Mouse (Mus musculus): ENCODE results near the gene 9030025P20Rik.
"Not testable (repeated sequence)": the region's sequence is repeated elsewhere in the genome, so short reads cannot be mapped to it uniquely, and the experiment has no call there.

Gene 9030025P20Rik

DNA sequence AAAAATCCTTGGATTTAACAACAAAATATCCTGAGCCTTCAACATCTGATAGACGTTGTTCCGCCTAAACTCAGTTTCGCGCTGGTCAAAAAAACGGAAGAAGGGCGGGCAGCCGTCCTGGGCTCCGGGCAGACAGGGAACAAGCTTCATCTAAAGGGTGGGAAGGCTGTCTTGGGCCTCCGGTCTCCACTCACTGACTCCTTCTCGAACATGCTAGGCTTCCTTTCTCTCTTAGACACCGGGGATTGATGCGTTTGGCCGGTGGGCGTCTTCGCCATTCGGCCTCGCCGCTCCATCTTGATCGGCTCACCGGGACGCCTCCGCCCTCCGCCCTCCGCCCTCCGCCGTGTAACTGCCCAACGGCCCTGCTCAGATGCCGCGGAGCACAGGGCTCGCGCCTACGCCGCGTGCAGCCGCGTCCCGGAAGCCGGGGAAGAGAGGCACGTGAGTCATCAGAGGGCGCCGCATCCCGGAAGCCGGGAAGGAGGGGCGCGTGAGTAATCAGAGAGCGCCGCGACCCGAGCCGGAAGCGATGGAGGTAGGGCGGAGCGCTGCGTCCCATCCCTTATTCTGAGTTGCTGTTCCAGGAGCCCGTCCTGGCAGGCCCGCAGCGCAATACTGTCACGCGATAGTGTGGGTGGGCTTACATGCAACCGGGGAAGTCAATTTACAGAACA lies at the start of gene 9030025P20Rik, which contains the start of gene Gm3417:
TSS of gene 9030025P20Rik (plus strand) at position 107 of the 677 bp plus-strand sequence.
TSS of gene Gm3417 (minus strand) at position 429 of the 677 bp plus-strand sequence.
- DNase-seq: not testable (repeated sequence)

DNA sequence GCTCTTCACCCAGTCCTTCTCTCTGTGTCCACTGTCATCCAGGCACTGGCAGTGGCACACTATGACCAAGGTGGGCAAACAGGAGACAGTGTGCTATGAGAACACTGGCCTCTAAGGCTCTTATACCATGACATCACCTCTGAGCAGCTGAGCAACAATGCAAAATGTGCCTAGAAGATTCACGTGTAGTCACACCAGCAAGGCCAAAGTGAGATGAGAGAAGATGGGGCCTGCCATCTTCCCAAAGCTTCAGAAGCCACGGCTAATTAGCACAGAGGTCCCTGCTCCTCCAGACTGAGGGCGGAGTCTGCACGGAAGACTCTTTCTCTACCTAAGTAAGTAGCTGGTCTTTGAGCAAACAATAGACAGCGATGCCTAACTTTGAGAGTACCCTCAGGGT lies 49.6 kb upstream of the 9030025P20Rik start:
- no peak for DNase-seq

DNA sequence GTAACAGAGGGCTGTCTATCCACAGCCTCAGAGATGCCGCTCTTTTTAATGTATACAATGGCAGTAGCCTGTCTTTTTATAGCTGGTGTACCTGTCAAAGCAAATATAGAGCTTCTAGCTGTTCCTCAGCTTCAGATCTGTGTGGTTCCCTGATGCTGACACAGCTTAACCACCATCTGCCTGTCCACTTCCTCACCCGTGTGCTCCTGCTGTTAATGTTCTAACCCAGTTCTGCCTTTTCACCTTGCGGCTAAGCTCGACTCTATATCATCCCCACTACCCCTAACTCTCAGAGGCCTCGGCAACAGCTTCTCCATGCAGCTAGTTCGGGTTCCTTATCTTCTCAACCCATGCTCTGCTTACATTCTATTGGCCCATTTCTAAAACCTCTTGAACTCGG lies 47.6 kb upstream of the 9030025P20Rik start:
- no peak for DNase-seq

DNA sequence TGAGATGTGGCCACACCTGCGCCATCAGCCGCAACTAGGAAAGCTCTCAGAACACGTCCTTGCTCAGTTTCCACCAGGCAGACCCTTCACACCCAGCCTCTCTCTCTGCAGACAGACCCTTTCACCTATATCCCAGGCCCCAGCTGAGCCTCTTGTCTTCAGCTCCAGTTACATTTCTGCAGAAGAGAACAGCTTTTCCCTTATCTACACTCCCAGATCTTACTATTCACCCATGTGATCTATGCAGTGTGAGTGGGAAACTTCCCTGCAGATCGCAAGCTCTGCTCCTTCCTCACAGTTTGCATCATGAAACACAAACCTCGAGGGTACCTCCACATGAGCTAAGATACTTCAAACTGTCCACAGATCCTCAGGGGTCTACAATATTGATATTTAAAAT lies 46.8 kb upstream of the 9030025P20Rik start:
- DNase-seq: no peak

DNA sequence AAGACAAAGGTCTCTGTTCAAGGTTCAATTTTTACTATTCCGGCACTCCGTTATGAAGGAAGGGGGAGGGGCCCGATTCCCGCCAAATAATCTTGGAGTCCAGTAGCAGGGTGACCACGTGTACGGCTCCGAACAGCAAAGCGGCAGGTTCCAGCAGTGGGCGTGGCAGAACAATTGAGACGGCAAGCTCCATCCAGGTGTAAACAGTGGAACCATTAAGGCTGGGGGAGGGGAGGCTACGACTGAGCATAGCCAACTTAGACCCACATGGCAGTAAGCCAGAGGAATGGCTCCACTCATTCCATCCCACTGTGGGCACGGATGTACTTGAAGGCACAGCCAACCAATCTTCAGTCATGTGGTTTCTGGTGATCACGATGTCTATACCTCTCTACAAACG lies 43.0 kb upstream of the 9030025P20Rik start:
- DNase-seq: not testable (repeated sequence)

DNA sequence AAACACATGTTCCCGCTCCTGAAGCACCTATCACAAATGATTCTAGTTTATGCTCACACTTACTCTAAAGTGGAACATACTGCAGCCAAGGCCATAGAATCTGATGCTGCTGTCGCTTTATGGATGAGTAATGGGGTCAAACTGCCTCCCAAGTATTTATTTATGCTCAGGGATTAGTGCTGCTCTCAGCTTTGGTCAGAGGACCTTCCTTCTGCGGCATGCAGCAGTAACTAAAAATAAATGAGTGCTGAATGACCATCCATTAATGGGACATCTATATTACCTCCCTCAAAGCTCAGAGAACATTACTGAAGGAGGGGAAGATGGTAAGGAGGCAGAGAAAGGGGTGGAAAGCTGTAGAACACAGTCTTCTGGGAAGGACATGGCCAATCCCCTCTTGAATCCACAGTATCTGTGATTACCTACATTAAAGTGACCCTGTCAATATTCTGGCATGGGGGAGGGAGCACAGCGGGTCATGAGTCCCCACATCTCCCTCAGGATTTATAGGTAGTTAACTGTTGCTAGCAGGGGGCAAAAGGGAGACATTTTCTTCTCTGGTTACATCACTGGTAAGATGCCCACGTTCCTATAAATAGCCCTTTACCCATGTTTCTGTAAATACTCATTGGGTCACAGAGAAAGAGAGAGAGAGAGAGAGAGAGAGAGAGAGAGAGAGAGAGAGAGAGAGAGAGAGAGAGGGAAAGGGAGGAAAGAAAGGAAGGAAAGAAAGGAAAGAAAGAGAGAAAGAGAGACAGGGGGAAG lies 42.2 kb upstream of the 9030025P20Rik start:
- no peak for DNase-seq

DNA sequence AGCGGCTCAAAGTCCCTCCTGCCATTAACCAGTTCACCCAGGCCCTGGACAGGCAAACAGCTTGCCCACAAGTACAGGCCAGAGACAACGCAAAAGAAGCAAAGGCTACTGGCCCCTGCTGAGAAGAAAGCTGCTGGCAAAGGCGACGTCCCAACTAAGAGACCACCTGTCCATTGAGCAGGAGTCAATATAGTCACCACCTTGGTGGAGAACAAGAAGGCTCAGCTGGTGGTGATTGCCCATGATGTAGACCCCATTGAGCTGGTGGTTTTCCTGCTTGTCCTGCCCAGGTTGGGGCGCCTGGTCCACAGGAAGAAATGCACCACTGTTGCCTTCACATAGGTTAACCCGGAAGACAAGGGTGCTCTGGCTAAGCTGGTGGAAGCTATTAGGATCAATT lies 36.1 kb upstream of the 9030025P20Rik start:
- DNase-seq: peak; percentile 42

DNA sequence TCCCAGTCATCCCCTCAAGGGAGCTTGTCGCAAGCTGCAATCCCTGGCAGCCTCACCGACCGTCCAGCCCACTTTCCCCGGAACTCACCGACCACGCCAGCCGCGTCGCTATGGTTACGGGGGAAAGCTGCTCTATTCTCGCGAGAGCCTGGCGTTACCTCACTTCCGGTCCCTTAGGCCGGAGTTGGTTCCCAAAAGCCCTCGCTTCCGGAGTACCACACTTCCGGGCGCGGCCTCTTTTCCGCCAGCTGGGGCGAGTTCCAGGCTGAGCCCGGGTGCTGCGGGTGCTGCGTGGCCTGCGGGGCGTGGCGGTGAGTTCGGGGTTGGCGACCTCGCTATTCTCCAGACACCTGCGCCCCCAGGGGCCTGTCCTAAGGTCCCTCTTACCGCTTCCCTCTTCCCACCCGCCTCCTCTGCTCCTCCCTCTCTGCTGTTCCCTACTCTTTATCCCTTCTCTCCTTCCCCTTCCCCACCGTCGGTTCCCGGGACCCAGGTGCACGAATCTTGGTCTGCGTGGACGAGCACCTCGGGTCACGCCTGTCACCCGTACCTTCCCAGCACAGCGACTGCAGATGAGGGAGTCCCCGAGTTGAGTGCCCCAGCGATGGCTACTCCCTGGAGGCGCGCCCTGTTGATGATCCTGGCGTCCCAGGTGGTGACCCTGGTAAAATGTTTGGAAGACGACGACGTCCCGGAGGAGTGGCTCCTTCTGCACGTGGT lies 35.1 kb upstream of the 9030025P20Rik start, which contains the start of the genes Wdr27 and 1600012H06Rik:
TSS of gene Wdr27 (minus strand) at position 150 of the 720 bp plus-strand sequence.
TSS of gene 1600012H06Rik (plus strand) at position 176 of the 720 bp plus-strand sequence.
- DNase-seq: peak; percentile 97

DNA sequence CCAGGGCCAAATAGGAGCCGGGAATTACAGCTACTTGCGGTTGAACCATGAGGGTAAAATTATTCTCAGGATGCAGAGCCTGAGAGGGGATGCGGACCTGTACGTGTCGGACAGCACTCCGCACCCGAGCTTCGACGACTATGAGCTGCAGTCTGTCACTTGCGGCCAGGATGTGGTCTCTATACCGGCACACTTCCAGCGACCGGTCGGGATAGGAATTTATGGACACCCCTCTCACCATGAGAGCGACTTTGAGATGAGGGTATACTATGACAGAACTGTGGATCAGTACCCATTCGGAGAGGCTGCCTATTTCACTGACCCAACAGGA lies 34.6 kb upstream of the 9030025P20Rik start:
- no peak for DNase-seq

DNA sequence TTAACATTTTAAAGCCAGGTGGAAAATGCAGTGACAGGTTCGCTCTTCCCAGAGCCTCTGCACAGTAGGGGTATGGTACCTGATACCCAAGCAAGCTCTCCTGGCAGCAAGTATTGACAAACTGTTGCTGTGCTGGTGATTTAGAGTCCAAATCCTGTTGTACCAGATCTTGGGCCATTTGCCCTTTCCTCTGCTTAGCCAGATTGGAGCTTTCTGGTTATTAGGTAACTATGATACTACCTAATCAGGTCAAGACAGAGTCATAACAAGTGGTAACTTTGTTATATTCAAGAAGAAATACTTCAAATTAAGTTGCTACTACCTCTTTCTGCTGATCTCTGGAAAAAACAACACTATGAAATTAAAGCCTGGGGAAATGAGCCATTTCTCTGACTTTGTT lies 33.7 kb upstream of the 9030025P20Rik start:
- no peak for DNase-seq

DNA sequence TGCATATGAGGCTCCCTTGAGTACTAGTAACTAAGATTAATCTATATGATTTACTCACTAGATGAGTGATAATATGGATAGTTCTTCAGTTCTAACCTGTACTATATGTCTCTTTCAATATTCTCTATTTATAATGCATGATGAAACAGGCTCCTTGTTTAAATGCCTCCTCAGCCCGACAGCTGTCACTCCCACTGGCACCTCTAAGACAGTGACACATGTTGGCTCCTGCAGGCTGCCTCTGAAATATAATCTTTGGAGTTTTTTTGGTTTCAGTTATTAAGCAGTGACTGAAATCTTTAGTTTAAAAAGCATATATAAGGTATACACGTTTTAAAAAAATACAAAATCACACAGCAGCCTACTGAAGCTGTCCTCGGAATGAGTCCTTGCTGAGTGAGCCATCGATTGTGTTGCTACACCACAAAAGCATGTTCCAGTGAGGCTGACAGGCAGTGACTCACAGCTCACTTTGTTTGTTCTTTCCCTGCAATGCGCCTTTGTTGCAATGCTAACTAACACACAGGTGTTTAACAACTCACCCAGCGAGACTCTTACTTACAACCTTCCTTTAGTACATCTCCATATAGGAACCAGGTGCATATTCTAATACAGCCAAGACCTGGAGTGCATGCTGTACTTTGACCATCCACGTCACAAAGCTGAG lies 29.0 kb upstream of the 9030025P20Rik start:
- DNase-seq: no peak

DNA sequence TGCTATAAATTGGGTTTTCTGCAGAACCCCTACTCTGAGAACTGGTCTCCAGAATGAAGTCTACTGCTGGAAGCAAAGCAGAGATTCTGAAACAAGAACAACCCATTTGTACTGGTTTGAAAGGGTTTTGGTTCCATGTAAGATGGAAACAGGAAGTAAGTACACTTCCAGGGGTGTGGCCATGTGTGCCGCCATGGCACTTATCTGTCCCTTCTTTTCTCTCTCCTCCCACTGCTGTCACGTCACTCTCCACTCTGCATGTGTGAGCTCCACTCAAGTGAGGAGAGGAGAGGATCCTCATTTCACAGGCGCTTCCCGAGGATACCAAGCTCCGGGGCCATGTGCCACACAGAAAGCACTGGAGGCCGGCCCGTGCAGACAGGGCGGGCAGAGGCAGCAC lies 24.8 kb upstream of the 9030025P20Rik start:
- no peak for DNase-seq

DNA sequence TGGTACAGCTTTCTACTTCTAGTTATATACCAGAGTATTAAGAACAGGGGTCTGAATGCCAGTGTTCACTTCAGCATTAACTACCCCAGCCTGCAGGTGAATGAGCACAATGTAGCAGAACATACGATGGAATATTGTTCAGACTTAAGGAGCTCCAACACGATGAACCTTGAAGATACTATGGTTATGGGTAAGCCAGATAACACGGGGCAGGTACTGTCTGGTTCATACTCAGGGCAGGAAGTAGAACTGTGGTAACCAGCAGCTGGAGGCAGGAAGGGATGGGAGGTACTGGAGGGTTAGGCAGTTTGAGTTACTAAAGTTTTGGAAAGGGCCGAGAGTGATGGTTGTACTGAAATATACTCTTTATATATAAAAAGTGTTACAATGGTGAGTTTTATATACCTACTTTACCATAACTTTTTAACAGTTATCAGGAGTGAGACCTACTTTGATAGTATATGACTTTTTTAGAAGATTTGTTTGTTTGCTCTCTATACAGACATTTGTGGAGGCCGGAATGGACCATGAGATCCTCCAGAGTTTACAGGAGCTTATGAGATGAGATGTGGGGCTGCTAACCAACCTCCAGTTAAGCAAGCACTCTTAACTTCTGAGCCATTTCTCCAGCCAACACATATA lies 19.5 kb upstream of the 9030025P20Rik start:
- DNase-seq: no peak

DNA sequence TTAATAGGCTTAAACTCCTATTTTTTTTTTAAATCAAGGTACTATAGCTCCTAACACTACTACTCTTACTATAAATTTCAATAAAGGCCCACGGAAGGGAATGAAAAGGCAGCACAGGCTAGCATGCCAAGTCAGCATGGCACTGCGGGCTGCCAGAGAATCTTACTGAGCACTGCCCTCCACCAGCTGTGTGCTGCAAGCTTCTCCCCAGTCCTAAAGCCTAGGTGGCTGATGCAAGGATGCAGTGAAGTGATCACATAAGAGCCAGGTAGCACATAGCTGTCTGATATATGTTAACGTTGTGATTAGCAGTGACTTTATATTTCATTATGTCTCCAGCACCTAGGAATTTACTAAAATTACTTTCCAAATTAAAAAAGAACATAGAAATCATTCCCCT lies 18.3 kb upstream of the 9030025P20Rik start:
- DNase-seq: no peak

DNA sequence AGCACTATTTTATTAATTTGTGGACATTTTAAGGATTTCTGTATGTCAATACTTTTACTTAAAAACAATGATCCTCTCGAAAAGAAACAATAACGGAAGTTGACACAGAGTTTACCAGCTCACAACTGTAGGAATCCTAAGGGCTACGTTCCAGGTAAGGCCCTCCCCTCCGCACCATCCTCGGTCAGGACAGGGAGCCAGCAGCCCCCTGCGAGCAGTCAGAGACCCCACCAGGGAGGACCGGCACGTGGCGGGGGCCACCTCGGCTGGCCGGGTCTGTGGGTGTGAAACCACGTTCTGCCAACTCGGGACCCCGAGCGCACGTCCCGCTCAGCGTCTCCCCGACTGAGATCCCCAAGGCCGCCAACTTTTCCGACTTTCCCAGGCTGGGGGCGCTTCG lies 17.7 kb upstream of the 9030025P20Rik start:
- peak; percentile 63 for DNase-seq

DNA sequence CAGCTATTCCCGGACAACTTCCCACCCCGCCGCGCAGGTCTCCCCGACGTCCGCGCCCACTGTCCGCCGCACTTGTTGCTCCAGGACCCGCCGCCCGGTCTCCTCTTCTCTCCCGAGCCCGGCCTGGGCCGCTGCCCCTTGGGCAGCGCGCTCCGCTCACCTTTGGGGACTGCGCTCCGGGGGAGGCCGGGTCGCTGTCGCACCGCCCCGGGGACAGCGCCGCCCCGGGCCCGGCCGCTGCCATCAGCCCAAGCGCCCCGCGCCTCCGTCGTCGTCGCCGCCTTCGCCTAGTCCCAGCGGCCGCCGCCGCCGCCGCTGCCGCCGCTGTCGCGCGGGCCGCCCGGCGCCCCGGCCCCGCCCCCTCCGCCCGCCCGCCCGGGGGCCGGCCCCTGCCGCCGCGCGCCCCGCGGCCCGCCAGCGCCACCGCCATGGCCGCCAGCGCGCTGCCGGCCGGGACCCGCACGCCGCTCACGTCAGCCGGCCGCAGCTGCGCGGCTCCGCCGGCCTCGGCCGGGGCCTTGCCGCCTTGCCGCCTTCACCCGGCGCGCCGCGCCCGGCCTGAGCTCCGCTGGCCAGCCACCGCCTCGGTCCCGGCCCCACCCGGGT lies 17.2 kb upstream of the 9030025P20Rik start, which contains the start of gene Phf10:
TSS of gene Phf10 (minus strand) at position 323 of the 606 bp plus-strand sequence.
- peak; percentile 55 for DNase-seq

DNA sequence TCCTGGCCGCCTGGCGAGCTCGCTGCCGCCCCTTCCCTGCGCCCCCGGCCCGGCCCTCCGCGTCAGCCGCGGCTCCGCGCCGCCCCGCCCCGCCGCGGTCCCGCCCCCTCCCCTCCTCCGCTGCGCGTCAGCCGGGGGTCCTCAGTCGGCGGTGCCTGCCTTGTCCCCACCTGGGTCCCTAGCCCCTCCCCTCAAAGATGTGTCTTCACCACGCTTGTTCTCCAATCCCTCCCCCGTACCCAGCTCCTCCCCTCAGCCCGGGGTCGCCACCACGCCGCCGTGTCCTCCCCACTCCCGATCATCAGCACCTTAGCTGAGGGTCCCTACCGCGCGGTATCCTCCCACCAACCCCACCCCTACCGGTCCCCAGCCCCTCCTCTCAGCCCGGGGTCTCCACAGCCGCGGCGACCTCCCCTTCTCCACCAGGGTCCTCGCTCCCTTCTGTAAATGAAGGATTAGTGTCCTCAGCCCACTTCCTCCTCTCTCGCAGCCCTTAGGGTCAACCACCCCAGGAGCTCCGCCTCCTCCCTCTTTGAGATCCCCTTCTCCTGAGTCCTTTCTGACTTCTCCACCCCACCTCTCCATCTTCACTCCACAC lies 16.6 kb upstream of the 9030025P20Rik start:
- DNase-seq: not testable (repeated sequence)

DNA sequence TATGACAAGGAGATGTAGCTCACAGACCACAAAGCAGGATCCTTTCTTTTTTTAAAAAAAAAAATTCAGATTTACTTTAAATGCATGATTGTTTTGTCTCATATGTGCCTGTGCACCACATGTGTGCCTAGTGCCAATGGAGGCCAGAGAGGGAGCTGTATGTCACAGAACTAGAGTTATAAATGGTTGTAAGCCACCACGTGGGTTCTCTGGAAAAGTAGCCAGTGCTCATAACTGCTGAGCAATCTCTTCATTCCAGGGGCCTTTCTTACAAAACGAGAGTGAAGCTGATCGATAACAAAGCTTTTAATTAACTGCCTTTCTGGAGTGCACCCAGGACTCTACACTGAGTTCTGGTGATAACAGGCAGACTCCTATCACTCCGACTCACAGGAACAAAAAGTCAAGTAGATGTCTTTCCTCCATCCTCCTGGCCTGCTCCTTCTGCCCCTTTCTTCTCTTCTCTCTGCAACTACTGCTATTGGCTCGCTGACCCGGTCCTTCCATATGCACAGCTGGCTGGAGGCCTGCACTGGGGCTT lies 9.8 kb upstream of the 9030025P20Rik start:
- not testable (repeated sequence) for DNase-seq

DNA sequence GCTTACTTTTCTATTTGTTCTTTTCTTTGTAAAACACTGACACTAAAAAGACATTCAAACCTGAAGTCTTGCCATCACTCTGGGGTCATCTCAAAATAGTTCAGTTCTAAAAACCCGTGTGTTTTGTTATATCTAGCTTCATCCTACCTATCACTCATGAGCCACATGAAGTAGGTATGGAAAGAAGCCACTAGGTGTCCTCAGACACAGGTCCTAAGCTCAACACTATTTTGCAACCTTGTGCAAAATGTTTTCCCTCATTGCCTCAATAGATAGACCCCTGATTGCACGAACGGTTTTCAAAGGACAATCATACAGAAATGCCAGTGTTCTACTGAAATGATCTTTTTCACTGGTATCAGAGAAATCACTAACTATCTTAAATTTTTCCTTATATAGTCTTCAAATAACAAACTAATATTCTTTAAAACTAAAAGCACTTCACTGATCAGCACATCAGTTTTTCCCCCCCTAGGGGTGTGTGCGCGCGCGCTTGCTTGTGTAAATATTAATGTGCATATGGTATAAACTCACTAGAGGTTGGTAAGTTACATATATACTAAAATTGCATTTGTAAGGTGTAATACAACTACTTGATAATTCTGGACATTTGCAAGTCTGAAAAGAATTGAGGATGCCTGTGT lies 428 bp upstream of the 9030025P20Rik start:
- not testable (repeated sequence) for DNase-seq

DNA sequence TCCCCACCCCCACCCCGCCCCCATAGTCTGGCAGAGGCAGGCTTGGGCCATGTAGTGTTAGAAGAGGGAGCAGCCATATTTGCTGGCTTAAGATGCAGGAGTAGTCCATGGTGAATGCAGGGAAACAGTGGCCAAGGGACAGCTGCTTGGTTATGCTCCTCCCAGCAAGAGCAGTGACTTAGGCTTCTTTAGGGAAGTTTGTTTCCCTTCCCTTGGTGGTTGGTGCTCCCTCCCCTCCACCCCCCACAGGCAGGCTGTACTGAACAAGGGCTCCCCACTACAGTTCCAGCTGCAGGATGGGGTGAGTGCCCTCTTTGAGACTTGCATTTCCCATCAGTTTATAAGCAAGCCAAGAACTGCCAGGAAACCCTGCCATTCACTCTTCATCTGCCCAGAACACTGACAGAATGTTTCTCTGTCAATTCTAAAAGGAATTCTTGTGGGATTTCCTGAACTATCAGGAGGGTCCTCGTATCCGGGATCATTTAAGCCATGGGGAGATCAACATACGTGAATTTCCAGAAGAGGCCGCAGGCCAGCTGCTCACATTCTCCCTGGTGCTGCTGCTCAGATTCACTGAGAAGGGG lies 11.9 kb downstream of the 9030025P20Rik start:
- DNase-seq: not testable (repeated sequence)
